Mouse (Mus musculus) telencephalon, adult 2 months (tissue): ENCODE measurements at regions not wholly inside any gene's neighbourhood (a gene's known extent, or its start where the extent isn't known, plus 50 kb on each side); places are given as distances from the start of the nearest gene placed in this dataset.

Source experiments
- DNase-seq: peaks from one replicate; pipeline ENCODE4 v3.0.0-alpha.2; 2011; ENCODE audit warnings: low read depth, low spot score

DNA sequence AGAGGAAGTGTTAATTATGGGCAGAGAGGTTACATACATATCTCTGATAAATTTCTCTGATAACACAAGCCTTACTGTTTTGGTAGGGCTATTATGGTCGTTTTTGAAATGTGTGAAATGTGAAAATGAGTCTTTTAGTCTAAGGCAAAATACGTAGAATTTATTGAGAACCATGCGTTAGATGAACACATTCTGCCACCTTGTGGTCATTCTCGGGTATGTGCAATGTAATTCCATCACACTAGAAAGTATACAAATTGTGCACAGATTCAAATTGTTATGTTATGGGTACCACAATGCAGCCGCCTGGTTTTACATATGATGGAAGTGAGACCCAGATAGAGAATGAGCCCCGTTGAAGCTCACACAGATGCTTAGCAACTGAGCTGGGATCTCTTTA is 138.7 kb downstream of the Cdr1 start:
- peak; percentile 9 for DNase-seq

DNA sequence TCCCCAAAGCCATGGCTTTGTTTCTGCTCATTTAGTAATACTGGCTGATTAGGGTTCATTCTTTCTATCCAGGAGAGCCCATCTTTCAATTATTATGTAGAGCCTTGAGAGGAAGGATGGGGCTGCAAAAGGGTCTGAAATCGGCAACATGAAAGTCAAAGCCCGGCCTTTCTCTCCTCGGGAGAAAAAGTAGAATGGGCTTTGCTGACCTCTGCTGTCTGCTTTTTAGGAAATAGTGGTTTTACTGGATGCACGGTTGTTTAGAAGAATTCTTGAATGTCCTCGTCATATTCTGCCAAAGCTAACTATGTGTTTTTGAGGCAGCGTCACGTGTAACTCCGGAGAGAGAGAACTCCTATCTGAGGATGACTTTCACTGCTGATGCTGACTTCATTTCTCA is 142.2 kb downstream of the Cdr1 start:
- DNase-seq: no peak
